Mouse (Mus musculus) limb, embryonic 11.5 days (tissue): ENCODE measurements around the gene Cdh18. TPM values are rescaled to one million over a fixed set of nuclear protein-coding genes. Genes with fewer than 3 reads are reported as not detected.
"Not testable (repeated sequence)": the region's sequence is repeated elsewhere in the genome, so short reads cannot be mapped to it uniquely, and the experiment has no call there.

ENCODE experiments used
- ATAC-seq: fragments of 200-750 bp; cut with Nextera tagmentation; 2 replicates; pipeline ENCODE4 v1.8.0; 2017; ENCODE audit warnings: low read depth; ENCODE audit not compliant: insufficient number of reproducible peaks, low FRiP score, low TSS enrichment
- DNase-seq: peaks from one replicate; pipeline ENCODE4 v3.0.0-alpha.2; 2015; ENCODE audit warnings: low spot score
- H3K27ac ChIP-seq: fragments of 300-500 bp; sonication (generic); replicated peaks from 2 replicates; pipeline ENCODE4 v1.5.1; 2014; ENCODE audit warnings: low read depth, mild to moderate bottlenecking, low read length
- H3K27me3 ChIP-seq: fragments of 300-500 bp; sonication (generic); 2 replicates; pipeline ENCODE4 v1.6.1; 2014; ENCODE audit warnings: mild to moderate bottlenecking, low read length, mixed read lengths; ENCODE audit not compliant: control insufficient read depth, insufficient read depth
- H3K36me3 ChIP-seq: fragments of 300-500 bp; sonication (generic); 2 replicates; pipeline ENCODE4 v1.6.1; 2014; ENCODE audit warnings: mild to moderate bottlenecking, low read length, moderate library complexity, mixed read lengths; ENCODE audit not compliant: control insufficient read depth, insufficient read depth
- H3K4me1 ChIP-seq: fragments of 300-500 bp; sonication (generic); 2 replicates; pipeline ENCODE4 v1.6.1; 2014; ENCODE audit warnings: low read length, mixed read lengths; ENCODE audit not compliant: control insufficient read depth, insufficient read depth
- H3K4me2 ChIP-seq: fragments of 300-500 bp; sonication (generic); 2 replicates; pipeline ENCODE4 v1.6.1; 2014; ENCODE audit warnings: low read depth, mild to moderate bottlenecking, moderate library complexity; ENCODE audit not compliant: severe bottlenecking
- H3K4me3 ChIP-seq: fragments of 300-500 bp; sonication (generic); 2 replicates; pipeline ENCODE4 v1.5.1; 2014; ENCODE audit warnings: low read depth, low read length
- H3K9ac ChIP-seq: fragments of 300-500 bp; sonication (generic); 2 replicates; pipeline ENCODE4 v1.6.1; 2014; ENCODE audit warnings: mild to moderate bottlenecking, low read length
- H3K9me3 ChIP-seq: fragments of 300-500 bp; sonication (generic); 2 replicates; pipeline ENCODE4 v1.6.1; 2016; ENCODE audit warnings: low read length; ENCODE audit not compliant: control insufficient read depth
- WGBS: fragments of 180-500 bp; shearing (Covaris S2); extraction: QIAGEN DNeasy Blood & Tissue Kit; methylation state at CpG from one replicate; pipeline ENCODE4 v1.1.7; 2014; 5-methylcytosine and 5-hydroxymethylcytosine counted together
- polyA plus RNA-seq: library from polyadenylated mRNA; unstranded; fragments of >200 nt; fragmentation: Nextera tagmentation; extraction: Ambion mirVana; gene quantifications from 2 replicates; pipeline ENCODE4 v1.2.1, GENCODE M21; 2014

Gene Cdh18
- polyA plus RNA-seq, 1 experiment from 2014 or later: not detected

GRCm38 (mm10) chr15:22726574-22726973 is 177.8 kb downstream of the Cdh18 start:
- H3K9ac ChIP-seq: no peak overlapping the region
- H3K9me3 ChIP-seq: no peaks in the 10 kb centered on the region
- H3K4me1 ChIP-seq: no peaks in the 10 kb centered on the region
- H3K4me2 ChIP-seq: no peak overlapping the region
- WGBS: 66% methylated on average over 1 of the region's 1 CpGs
- no peak for ATAC-seq
- DNase-seq: no peak
- H3K36me3 ChIP-seq: no peaks in the 10 kb centered on the region
- no peak overlapping the region for H3K4me3 ChIP-seq
- no peaks in the 10 kb centered on the region for H3K27me3 ChIP-seq
- H3K27ac ChIP-seq: no peak overlapping the region

DNA sequence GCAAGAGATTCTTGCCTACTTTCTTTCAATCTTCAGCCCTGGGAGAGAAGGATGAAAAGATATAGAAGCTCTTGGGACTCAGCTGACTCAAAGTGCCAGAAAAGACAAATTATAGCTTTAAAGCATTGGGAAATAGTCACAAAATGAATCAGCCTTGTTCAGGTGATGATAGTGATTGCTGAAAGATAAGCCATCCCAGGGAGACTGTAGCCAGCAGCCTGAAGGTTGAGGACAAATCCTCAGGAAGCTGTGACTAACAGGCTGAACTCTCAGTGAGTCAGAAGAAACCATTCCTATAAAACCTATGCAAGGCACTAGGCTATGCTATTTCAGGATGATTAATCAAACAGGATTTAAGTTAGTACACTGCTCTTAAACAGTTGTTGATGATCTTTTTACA is 184.2 kb downstream of the Cdh18 start:
- no peak overlapping the region for H3K9ac ChIP-seq
- no peak overlapping the region for H3K4me2 ChIP-seq
- no peaks in the 10 kb centered on the region for H3K27me3 ChIP-seq
- DNase-seq (no peak), ATAC-seq (no peak)
- no peak overlapping the region for H3K4me3 ChIP-seq
- no peak overlapping the region for H3K27ac ChIP-seq
- H3K36me3 ChIP-seq: no peaks in the 10 kb centered on the region
- H3K9me3 ChIP-seq: no peaks in the 10 kb centered on the region
- no peaks in the 10 kb centered on the region for H3K4me1 ChIP-seq

DNA sequence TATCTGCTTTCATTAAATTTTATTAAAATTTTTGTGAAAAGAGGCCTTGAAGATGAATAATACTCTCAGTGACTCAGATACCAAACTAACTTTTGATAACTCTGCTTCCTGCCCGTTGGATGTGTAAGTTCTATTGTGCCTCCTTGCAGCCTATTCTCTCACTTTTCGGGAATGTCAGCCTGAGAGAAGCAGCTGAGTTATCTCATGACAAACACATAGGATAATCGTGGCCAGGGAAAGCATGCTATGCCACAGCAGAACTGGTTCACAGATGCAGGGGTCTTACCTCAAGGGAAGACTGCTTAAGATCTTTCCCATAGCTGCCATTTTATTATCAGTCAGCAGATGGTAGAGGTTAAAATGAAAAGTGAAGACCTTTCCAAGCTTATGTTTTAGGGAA is 187.3 kb downstream of the Cdh18 start:
- ATAC-seq (no peak), DNase-seq (no peak)
- 87% methylated on average over 3 of the region's 3 CpGs for WGBS
- Histone ChIP-seq H3K27ac (no peak overlapping the region), H3K9me3 (no peaks in the 10 kb centered on the region), H3K4me3 (no peak overlapping the region), H3K27me3 (no peaks in the 10 kb centered on the region), H3K36me3 (no peaks in the 10 kb centered on the region), H3K4me1 (no peaks in the 10 kb centered on the region), H3K9ac (no peak overlapping the region), H3K4me2 (no peak overlapping the region)

DNA sequence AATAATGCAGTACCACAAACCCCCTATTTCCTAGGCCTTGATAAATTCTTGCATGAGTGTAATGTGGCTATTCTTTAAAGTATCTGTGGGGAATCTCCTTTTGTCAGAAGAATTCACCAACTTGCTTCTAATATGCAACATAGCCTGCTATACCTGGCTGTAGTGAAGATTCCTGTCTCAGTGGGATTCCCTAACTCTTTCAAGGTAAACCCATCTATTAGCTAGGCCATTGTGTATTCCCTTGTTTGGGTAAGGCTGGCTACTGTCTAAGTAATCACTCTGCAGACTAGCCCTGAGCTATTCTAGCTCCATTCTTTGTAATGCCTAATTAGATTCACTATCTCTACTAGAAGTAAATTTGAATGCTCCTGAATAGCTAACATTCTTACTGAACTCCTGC is 212.4 kb downstream of the Cdh18 start:
- H3K9me3 ChIP-seq, H3K36me3 ChIP-seq, H3K4me1 ChIP-seq, H3K27me3 ChIP-seq, H3K27ac ChIP-seq, H3K9ac ChIP-seq, ATAC-seq, DNase-seq, H3K4me2 ChIP-seq, H3K4me3 ChIP-seq: not testable (repeated sequence)

GRCm38 (mm10) chr15:22766591-22766990 is 217.8 kb downstream of the Cdh18 start:
- H3K4me1 ChIP-seq, ATAC-seq, DNase-seq, H3K9me3 ChIP-seq, H3K36me3 ChIP-seq, H3K4me2 ChIP-seq, H3K9ac ChIP-seq, H3K27ac ChIP-seq, H3K27me3 ChIP-seq, H3K4me3 ChIP-seq: not testable (repeated sequence)
- WGBS: 88% methylated on average over 3 of the region's 3 CpGs

- 94% methylated on average over 4 of the region's 4 CpGs for WGBS
- no peak overlapping the region for H3K4me3 ChIP-seq
- H3K9ac ChIP-seq: no peak overlapping the region
- no peaks in the 10 kb centered on the region for H3K27me3 ChIP-seq
- DNase-seq: no peak
- no peaks in the 10 kb centered on the region for H3K36me3 ChIP-seq
- H3K9me3 ChIP-seq: no peaks in the 10 kb centered on the region
- ATAC-seq: no peak
- H3K4me1 ChIP-seq: no peaks in the 10 kb centered on the region
- no peak overlapping the region for H3K27ac ChIP-seq
- H3K4me2 ChIP-seq: no peak overlapping the region
These were observed 227.5 kb downstream of the Cdh18 start for GRCm38 (mm10) chr15:22776346-22776745.

GRCm38 (mm10) chr15:22789696-22790095 is 240.9 kb downstream of the Cdh18 start:
- no peaks in the 10 kb centered on the region for H3K4me1 ChIP-seq
- DNase-seq: no peak
- no peak overlapping the region for H3K4me3 ChIP-seq
- H3K27ac ChIP-seq: no peak overlapping the region
- ATAC-seq: no peak
- H3K36me3 ChIP-seq: no peaks in the 10 kb centered on the region
- H3K4me2 ChIP-seq: no peak overlapping the region
- H3K27me3 ChIP-seq: no peaks in the 10 kb centered on the region
- no peaks in the 10 kb centered on the region for H3K9me3 ChIP-seq
- H3K9ac ChIP-seq: no peak overlapping the region
- WGBS: 81% methylated on average over 6 of the region's 6 CpGs

- Histone ChIP-seq H3K9ac (no peak overlapping the region), H3K4me3 (no peak overlapping the region), H3K36me3 (no peaks in the 10 kb centered on the region), H3K9me3 (no peaks in the 10 kb centered on the region), H3K4me2 (no peak overlapping the region), H3K4me1 (no peaks in the 10 kb centered on the region), H3K27ac (no peak overlapping the region), H3K27me3 (no peaks in the 10 kb centered on the region)
- no peak for ATAC-seq
- 88% methylated on average over 3 of the region's 3 CpGs for whole genome bisulfite sequencing
- no peak for DNase-seq
These were observed 243.0 kb downstream of the Cdh18 start for GRCm38 (mm10) chr15:22791791-22792190.

GRCm38 (mm10) chr15:22833127-22833526 is 284.3 kb downstream of the Cdh18 start:
- ATAC-seq: no peak
- H3K4me1 ChIP-seq: no peaks in the 10 kb centered on the region
- no peak overlapping the region for H3K9ac ChIP-seq
- no peaks in the 10 kb centered on the region for H3K36me3 ChIP-seq
- no peak for DNase-seq
- H3K4me3 ChIP-seq: no peak overlapping the region
- H3K4me2 ChIP-seq: no peak overlapping the region
- no peak overlapping the region for H3K27ac ChIP-seq
- H3K9me3 ChIP-seq: no peaks in the 10 kb centered on the region
- no peaks in the 10 kb centered on the region for H3K27me3 ChIP-seq
